Mouse (Mus musculus) midbrain, embryonic 13.5 days (tissue): Measurements from ENCODE around the gene Ubr3. TPM values are rescaled to one million over a fixed set of nuclear protein-coding genes. Genes with fewer than 3 reads are reported as not detected.

Experiments
- polyA plus RNA-seq: library from polyadenylated mRNA; unstranded; fragments of >200 nt; fragmentation: Nextera tagmentation; extraction: Ambion mirVana; gene quantifications from 2 replicates; pipeline ENCODE4 v1.2.1, GENCODE M21; 2015

Gene Ubr3
- polyA plus RNA-seq, 1 experiment from 2014 or later: 20.6 TPM

Other genes with a start within 250 kb of the Ubr3 start
- 0.13 and 0.18 TPM in 2 replicates for gene Klhl41, start 227.1 kb upstream of the Ubr3 start, polyA plus RNA-seq
- gene Fastkd1, start 183.7 kb upstream of the Ubr3 start, polyA plus RNA-seq: 13.2 and 14.8 TPM in 2 replicates
- gene Ppig, start 174.7 kb upstream of the Ubr3 start, polyA plus RNA-seq: 137 and 142 TPM in 2 replicates
- 4.2 and 4.8 TPM in 2 replicates for gene Ccdc173, start 107.7 kb upstream of the Ubr3 start, polyA plus RNA-seq
- 40.8 and 43.6 TPM in 2 replicates for gene Phospho2, start 107.6 kb upstream of the Ubr3 start, polyA plus RNA-seq
- 59.8 and 60.0 TPM in 2 replicates for gene Klhl23, start 75.3 kb upstream of the Ubr3 start, polyA plus RNA-seq
- gene Ssb, start 35.7 kb upstream of the Ubr3 start, polyA plus RNA-seq: 370 and 407 TPM in 2 replicates
- 33.2 and 35.1 TPM in 2 replicates for gene Mettl5, start 11.6 kb upstream of the Ubr3 start, polyA plus RNA-seq
- gene Myo3b, start 141.9 kb downstream of the Ubr3 start, polyA plus RNA-seq: 0.17 and 0.19 TPM in 2 replicates